Mouse (Mus musculus): ENCODE data around the gene Antxr1. TPM values are rescaled to one million over a fixed set of nuclear protein-coding genes. Genes with fewer than 3 reads are reported as not detected.

Antxr1 gene
- total RNA-seq, 2 experiments from 2014 or later = 88.0 to 109 TPM

DNA sequence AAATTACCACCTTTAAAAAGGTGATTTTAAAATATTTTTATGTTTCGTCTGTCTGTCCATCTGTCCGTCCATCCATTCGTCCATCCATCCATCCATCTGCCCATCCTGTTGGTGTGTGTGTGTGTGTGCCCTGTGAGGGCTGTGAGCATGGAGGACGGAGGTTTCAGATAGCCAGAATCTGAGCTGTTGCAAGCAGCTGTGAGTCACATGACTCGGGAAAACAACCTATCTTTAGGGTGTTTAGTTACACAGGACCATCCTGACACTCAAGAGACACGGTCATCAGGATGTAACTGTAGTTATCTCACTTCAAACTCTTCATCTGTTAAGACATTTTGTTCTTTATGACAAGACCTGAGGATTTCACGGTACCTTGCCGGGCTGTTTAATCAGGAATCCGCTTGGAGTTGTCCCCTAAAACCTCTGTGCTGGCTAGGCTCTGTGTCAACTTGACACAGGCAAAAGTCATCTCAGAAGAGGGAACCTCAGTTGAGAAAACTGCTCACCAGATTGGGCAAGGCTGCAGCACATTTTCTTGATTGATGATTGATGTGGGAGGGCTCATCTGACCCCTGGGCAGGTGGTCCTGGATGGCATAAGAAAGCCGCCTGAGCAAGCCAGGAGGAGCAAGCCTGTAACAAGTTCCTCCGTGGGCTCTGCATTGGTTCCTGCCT lies 231.4 kb downstream of the Antxr1 start, which contains the start of gene D6Ertd527e:
Gene D6Ertd527e (plus strand): TSS at position 624 of the 674 bp plus-strand sequence.
- peak in 1 of 2 experiments; percentile 13 for DNase-seq (ENCODE audit: low spot score in 2 of 2)

DNA sequence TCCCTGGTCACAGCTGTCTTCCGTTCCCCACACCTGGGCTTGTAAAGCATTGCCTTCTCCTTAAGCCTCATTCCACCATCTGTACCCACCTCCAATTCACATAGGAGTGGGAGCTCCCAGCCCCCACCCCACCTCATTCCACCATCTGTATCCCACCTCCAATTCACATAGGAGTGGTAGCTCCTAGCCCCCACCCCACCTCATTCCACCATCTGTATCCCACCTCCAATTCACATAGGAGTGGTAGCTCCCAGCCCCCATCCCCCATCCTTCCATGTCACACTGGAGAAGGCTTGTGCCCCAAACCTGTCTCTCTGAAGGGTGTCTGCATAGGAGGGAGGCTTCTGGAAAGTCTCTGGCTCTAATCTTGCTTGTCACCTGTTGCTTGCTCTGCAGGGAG lies 232.3 kb downstream of the Antxr1 start:
- no peak for DNase-seq (ENCODE audit: low spot score in 2 of 2)

DNA sequence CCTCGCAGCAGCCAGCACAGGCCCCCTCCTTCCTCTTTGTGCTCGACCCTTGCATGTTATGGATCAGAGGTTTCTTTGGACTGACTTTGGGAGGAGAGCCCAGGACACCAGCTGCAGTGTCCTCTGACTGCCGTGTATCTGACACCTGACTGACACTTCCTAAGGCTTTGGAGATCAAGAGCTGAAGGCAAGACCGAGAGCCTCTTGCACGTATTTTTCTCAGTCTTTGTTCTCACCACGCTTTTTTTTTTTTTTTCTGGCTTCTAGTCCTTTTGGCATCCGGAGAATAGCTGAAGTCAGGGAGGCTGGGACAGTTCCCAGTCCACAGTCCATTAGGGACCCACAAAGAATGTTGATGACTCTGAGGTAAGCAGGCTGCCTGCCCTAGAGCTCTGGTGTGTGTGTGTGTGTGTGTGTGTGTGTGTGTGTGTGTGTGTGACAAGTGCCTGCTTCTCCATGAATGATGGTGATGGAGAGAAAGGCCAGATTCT lies 233.2 kb downstream of the Antxr1 start:
- peak in 1 of 2 experiments; percentile 73 for DNase-seq (ENCODE audit: low spot score in 2 of 2)

DNA sequence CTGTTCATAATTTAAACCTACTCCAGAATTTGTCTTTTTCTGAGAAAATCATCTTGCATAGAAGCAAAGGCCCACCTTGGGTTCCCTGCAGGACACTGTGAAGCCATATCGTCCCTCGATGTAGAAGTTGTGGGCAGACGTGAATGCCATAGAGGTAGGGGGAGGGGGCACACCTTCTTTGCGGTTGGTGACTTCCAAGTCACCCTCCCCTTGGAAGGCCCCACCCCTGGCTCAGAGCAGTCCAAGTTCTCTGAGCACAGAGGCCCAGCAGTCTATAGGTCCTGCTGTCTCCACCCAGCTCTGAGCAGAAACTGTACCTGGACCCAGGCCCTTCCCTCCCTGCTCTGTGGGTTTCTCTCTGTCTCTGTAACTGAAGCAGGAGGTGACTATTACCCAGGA lies 233.7 kb downstream of the Antxr1 start:
- DNase-seq (ENCODE audit: low spot score in 2 of 2) = peak in 1 of 2 experiments; percentile 36

DNA sequence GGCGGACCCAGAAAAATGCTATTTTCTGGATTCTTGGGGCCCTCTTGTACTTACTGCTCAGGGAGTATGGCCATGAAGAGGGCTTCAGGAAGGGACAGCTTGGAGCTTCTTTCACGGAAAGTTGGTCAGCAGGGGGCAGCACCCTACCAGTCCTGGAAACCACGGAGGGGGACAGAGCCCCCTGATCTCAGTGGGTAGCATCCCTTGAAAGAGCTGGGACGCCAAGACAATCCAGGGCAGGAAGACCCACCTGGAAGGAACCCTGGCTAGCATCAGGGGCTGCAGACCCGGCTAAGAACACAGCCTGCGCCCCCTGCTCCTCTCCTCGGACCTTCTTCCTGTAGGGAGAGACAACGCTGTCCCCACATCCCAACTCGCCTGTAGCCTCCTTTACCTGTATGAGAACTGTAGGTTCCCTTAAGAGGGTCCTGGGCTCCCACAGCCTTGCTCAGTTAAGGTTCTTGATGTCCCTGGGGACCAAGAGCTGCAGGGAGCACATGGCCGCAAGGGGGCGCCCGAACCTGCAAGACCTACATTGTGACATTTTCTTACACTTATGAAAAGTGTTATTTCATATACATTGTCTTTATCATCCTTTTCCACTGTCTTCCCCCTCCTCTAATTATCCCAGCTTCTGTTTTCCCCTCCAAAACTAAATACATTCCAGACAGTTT lies 234.2 kb downstream of the Antxr1 start:
- peak; percentile 85 to 90 for DNase-seq (ENCODE audit: low spot score in 2 of 2)

GRCm38 (mm10) chr6:87100297-87101020 lies 235.2 kb downstream of the Antxr1 start:
- DNase-seq (ENCODE audit: low spot score in 2 of 2) = peak in 1 of 2 experiments; percentile 12

GRCm38 (mm10) chr6:87099671-87100296 lies 235.8 kb downstream of the Antxr1 start:
- DNase-seq (ENCODE audit: low spot score in 2 of 2) = peak in 1 of 2 experiments; percentile 49

DNA sequence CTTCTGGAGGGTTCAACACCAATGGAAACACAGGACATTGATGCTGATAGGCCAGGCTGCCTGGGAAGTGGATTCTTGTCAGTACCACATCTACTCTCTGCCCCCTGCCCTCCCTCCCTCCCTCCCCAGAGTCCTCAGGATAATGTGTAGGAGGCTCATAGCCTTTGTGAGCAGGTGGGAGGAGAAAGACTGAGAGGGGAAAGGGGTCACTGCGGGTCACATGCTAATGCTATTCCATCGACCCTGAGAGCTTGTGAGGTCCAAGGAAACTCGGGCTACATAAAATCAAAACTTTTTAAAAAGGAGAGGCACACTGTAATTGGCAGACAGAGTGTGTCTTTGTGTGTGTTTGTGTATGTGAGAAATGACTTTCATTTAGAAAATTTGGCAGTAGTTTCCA lies 236.4 kb downstream of the Antxr1 start:
- DNase-seq (ENCODE audit: low spot score in 2 of 2) = no peak

GRCm38 (mm10) chr6:87093631-87094030 lies 242.0 kb downstream of the Antxr1 start:
- DNase-seq (ENCODE audit: low spot score in 2 of 2) = peak in 1 of 2 experiments; percentile 1

DNA sequence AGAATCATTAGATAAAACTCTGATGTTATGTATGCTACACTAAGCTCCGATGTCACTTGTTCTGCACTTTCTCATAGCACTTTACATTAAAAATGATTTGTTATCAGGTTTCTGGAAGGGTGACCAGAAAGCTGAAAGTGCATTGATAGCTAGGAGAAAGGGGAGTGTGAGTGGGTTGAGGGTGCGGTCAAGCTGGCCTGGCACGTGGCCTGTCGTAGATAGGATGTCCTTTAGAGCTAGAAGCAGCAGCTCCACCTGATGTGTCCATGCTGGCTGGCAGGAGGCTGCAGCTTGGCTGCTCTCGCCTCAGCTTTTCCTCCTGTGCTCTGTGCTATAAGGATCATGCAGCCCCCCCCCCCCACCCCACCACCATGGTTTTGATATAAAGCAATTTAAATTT lies 243.1 kb downstream of the Antxr1 start:
- no peak for DNase-seq (ENCODE audit: low spot score in 2 of 2)

DNA sequence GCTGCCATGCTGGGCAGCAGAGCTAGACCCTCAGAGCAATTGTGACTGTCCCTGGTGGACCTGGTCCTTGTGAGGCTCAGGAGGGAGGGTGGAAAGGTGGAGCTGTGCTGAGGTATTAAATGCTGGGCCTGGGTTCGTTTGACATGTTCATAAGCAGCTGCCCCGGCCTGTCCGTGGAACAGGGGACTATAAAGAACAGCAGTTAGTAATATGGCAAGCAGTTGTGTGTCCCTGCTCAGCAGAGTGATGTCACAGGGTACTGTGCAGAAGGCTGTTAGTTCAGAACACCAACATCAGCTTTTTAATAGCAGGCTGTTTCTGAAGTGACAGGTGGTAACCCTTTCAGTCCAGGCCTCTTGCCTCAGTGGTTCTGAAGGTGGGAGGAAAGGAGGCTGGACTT lies 244.7 kb downstream of the Antxr1 start:
- no peak for DNase-seq (ENCODE audit: low spot score in 2 of 2)

DNA sequence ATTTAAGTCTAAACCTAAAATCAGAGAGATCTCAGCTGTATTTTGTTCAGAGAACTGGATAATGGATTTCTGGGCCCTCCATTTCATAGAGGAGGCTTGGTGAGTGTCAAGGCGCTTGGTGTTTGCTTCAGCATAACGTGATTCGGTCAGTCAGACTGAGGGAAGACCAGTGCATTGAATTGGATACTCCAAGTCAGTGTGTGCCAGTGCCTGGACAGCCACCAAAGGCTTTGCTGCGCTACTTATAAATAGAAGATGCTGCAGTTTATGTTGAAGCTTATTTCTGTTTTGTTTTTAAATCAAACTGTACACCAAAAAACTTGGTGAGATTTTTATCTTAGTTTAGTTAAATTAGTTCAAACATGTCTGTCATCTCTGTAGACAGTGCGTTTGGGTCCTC lies 247.3 kb downstream of the Antxr1 start:
- DNase-seq (ENCODE audit: low spot score in 2 of 2) = peak in 1 of 2 experiments; percentile 10

- DNase-seq (ENCODE audit: low spot score in 2 of 2) = no peak
Measured at GRCm38 (mm10) chr6:87085026-87085425, 250.6 kb downstream of the Antxr1 start.

Other genes starting within 250 kb of the Antxr1 start
- gene D6Ertd527e, start 231.1 kb downstream of the Antxr1 start, total RNA-seq (2021) = under 1 TPM; 0.12 to 0.23 TPM
- gene Gkn1, start 15.1 kb upstream of the Antxr1 start, total RNA-seq (2021) = not detected
- gene Gkn2, start 37.5 kb upstream of the Antxr1 start, total RNA-seq (2021) = not detected
- 1 to 10 TPM; 1.5 to 3.1 TPM for gene Gkn3, start 53.1 kb upstream of the Antxr1 start, total RNA-seq (2021)
- not detected for gene Bmp10, start 93.2 kb upstream of the Antxr1 start, total RNA-seq (2021)
- gene Arhgap25, start 197.4 kb upstream of the Antxr1 start, total RNA-seq (2021) = 1 to 10 TPM; 4.4 to 4.6 TPM